Mouse (Mus musculus) brain, embryonic 14.5 days (tissue): ENCODE measurements around the gene Capn5.

Source experiments
- CTCF ChIP-seq: fragments of 200-500 bp; IDR thresholded peaks from 2 replicates; pipeline ENCODE4 v1.5.1; 2012; ENCODE audit warnings: inconsistent platforms, mild to moderate bottlenecking, moderate library complexity, borderline replicate concordance; ENCODE audit not compliant: insufficient read depth, insufficient read length; ENCODE audit errors: extremely low read depth
- POLR2A ChIP-seq: fragments of 200-500 bp; IDR thresholded peaks from 2 replicates; pipeline ENCODE4 v1.6.1; 2012; ENCODE audit warnings: mild to moderate bottlenecking, inconsistent platforms, borderline replicate concordance; ENCODE audit not compliant: poor library complexity, insufficient read depth, insufficient read length, severe bottlenecking; ENCODE audit errors: extremely low read depth

DNA sequence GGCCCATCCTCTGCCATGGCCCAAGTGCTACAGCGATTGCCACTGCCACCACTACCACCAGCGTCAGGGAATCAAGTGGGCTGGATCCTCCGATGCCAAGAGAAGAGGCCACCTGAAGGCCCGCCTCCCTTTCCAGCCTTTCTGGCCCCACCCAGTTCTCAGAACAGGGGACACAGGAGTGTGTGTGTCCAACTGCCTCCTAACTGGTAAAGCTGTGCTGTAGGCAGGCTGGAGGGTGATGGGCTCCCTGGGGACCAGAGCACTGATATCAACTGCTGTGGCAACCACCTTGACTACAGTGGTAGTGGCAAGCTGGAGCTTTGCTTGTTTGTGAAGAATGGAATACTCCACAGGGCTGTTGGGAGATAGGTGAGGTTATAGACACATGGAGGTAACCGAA is 32.7 kb downstream of the Capn5 start, which contains the start of gene Omp:
- TF ChIP-seq POLR2A (no peak), CTCF (no peak)
